Mouse (Mus musculus) right cerebral cortex, postnatal 36 days (tissue): ENCODE results near the gene Dusp1.

ENCODE experiments used
- DNase-seq, 2 experiments: peaks; one replicate each; pipeline ENCODE4 v3.0.0; 2022; ENCODE audit warnings: low spot score in 2 of 2, mixed read lengths in 1 of 2

Dusp1 gene

GRCm38 (mm10) chr17:26584063-26584462 is 22.1 kb upstream of the Dusp1 start:
- DNase-seq, result no peak

- no peak for DNase-seq
Measured at GRCm38 (mm10) chr17:26583606-26584005, 21.7 kb upstream of the Dusp1 start.

- DNase-seq, result no peak
Measured at GRCm38 (mm10) chr17:26583056-26583455, 21.1 kb upstream of the Dusp1 start.

GRCm38 (mm10) chr17:26582297-26582696 is 20.4 kb upstream of the Dusp1 start:
- no peak for DNase-seq

GRCm38 (mm10) chr17:26580873-26581401 is 19.0 kb upstream of the Dusp1 start:
- no peak for DNase-seq

GRCm38 (mm10) chr17:26579396-26579795 is 17.5 kb upstream of the Dusp1 start:
- DNase-seq, result no peak

- DNase-seq, result no peak
Measured at GRCm38 (mm10) chr17:26578771-26579170, 16.8 kb upstream of the Dusp1 start.

GRCm38 (mm10) chr17:26578162-26578561 is 16.2 kb upstream of the Dusp1 start:
- no peak for DNase-seq

GRCm38 (mm10) chr17:26577309-26577708 is 15.4 kb upstream of the Dusp1 start:
- no peak for DNase-seq

- DNase-seq, result no peak
Measured at GRCm38 (mm10) chr17:26576833-26577232, 14.9 kb upstream of the Dusp1 start.

GRCm38 (mm10) chr17:26575786-26576690 is 14.1 kb upstream of the Dusp1 start:
- DNase-seq, result peak in 1 of 2 experiments; percentile 73

- no peak for DNase-seq
Measured at GRCm38 (mm10) chr17:26574701-26575100, 12.8 kb upstream of the Dusp1 start.

GRCm38 (mm10) chr17:26574118-26574517 is 12.2 kb upstream of the Dusp1 start:
- no peak for DNase-seq

GRCm38 (mm10) chr17:26572265-26572664 is 10.3 kb upstream of the Dusp1 start:
- DNase-seq, result no peak

GRCm38 (mm10) chr17:26571377-26571776 is 9.4 kb upstream of the Dusp1 start:
- DNase-seq, result no peak

GRCm38 (mm10) chr17:26570651-26571118 is 8.8 kb upstream of the Dusp1 start:
- DNase-seq, result no peak

GRCm38 (mm10) chr17:26569594-26570350 is 7.8 kb upstream of the Dusp1 start:
- DNase-seq, result no peak

GRCm38 (mm10) chr17:26567818-26568173 is 5.9 kb upstream of the Dusp1 start:
- no peak for DNase-seq

- no peak for DNase-seq
Measured at GRCm38 (mm10) chr17:26567142-26567817, 5.4 kb upstream of the Dusp1 start.

GRCm38 (mm10) chr17:26564439-26564838 is 2.5 kb upstream of the Dusp1 start:
- DNase-seq, result no peak

GRCm38 (mm10) chr17:26563476-26563875 is 1.5 kb upstream of the Dusp1 start:
- no peak for DNase-seq

- no peak for DNase-seq
Measured at GRCm38 (mm10) chr17:26562292-26562691, 364 bp upstream of the Dusp1 start.
